Mouse (Mus musculus): ENCODE data around the gene Elmo3. TPM values are rescaled to one million over a fixed set of nuclear protein-coding genes. Genes with fewer than 3 reads are reported as not detected.
A peak's percentile ranks its signal among the peaks of the same experiment; 100 is the strongest.

Gene Elmo3
- total and polyA plus RNA-seq, 3 experiments: 1.3 to 2.9 TPM; not detected in 1

- TF ChIP-seq RCOR1 (IDR thresholded peaks at IDR 0.05; ENCODE audit: low read depth, low read length) (no peak), TBP (IDR thresholded peaks at IDR 0.05; ENCODE audit: low read depth, low read length) (0 out of 2 replicates have a peak, but pooled peaks have one; percentile 40), JUND (IDR thresholded peaks at IDR 0.05; ENCODE audit: low read depth, low read length) (no peak), E2F4 (IDR thresholded peaks at IDR 0.05; ENCODE audit: borderline replicate concordance, low read depth, low read length) (no peak), SMC3 (IDR thresholded peaks at IDR 0.05; ENCODE audit: low read depth, low read length) (no peak), KAT2A (conservative IDR thresholded peaks at IDR 0.05; ENCODE audit: low read depth, low read length) (no peak), GATA1 (IDR thresholded peaks at IDR 0.05; ENCODE audit: low read depth, low read length) (0 out of 2 replicates have a peak, but pooled peaks have one; percentile 18), MYC (IDR thresholded peaks at IDR 0.05; ENCODE audit: low read depth, low read length) (no peak), POLR2AphosphoS5 (IDR thresholded peaks at IDR 0.05; ENCODE audit: borderline replicate concordance, low read depth, low read length) (no peak), BHLHE40 (IDR thresholded peaks at IDR 0.05; ENCODE audit: borderline replicate concordance, low read depth, low read length) (no peak), MEF2A (IDR thresholded peaks at IDR 0.05; ENCODE audit: extremely low read depth, insufficient replicate concordance, low read depth, low read length, poor library complexity, severe bottlenecking) (no peak), MAFK (IDR thresholded peaks at IDR 0.05; ENCODE audit: borderline replicate concordance, low read depth, low read length) (no peak), TAL1 (IDR thresholded peaks at IDR 0.05; ENCODE audit: low read length) (0 out of 2 replicates have a peak, but pooled peaks have one; percentile 10), MAZ (IDR thresholded peaks at IDR 0.05; ENCODE audit: low read depth, low read length) (no peak), ELF1 (IDR thresholded peaks at IDR 0.05; ENCODE audit: low read depth, low read length) (no peak)
Measured at GRCm38 (mm10) chr8:105261326-105261980, 43.9 kb upstream of the Elmo3 start (continued).

GRCm38 (mm10) chr8:105263244-105263912 lies 42.0 kb upstream of the Elmo3 start:
- H3K4me3 ChIP-seq (ENCODE audit: control insufficient read depth in 1 of 2, insufficient read depth in 1 of 2, low read depth in 2 of 2, low read length in 2 of 2): peak overlapping the region; percentile 84 to 98
- peaks cover 7 to 36% of the 10 kb centered on the region in 2 experiments for H3K4me1 ChIP-seq (ENCODE audit: control insufficient read depth in 1 of 2, insufficient read depth in 2 of 2, low read length in 2 of 2)
- peak overlapping the region; percentile 91 for H3K9ac ChIP-seq (ENCODE audit: control insufficient read depth, low read depth, low read length, poor library complexity, severe bottlenecking)
- peaks cover 15% of the 10 kb centered on the region for H3K79me2 ChIP-seq (ENCODE audit: control insufficient read depth, insufficient read depth, low read length, poor library complexity)
- no peaks in the 10 kb centered on the region for H3K27me3 ChIP-seq (ENCODE audit: control insufficient read depth in 1 of 2, insufficient read depth in 2 of 2, low read length in 2 of 2)
- no peaks in the 10 kb centered on the region for H3K9me3 ChIP-seq (replicated peaks; ENCODE audit: insufficient read depth, low read length)
- peaks cover 0 to 25% of the 10 kb centered on the region in 2 experiments; a peak in 2 of 4 replicates for H3K36me3 ChIP-seq (ENCODE audit: control insufficient read depth in 1 of 2, insufficient read depth in 2 of 2, low read length in 2 of 2)
- peak; percentile 57 for DNase-seq (ENCODE audit: low read depth, low spot score)
- peak overlapping the region; percentile 34; the same call in 1 of the 2 replicates for H3K27ac ChIP-seq (ENCODE audit: control insufficient read depth, low read depth, low read length)
- TF ChIP-seq POLR2A (IDR thresholded peaks at IDR 0.05; ENCODE audit: control insufficient read depth in 1 of 2, insufficient read depth in 1 of 2, low read depth in 1 of 2, low read length in 2 of 2, poor library complexity in 1 of 2): 0 out of 4 replicates have a peak, but pooled peaks of 1 of the 2 experiments have one; percentile 5
- TF ChIP-seq CTCF (IDR thresholded peaks at IDR 0.05 in 2 of 3, conservative IDR thresholded peaks at IDR 0.05 in 1 of 3; ENCODE audit: control insufficient read depth in 1 of 3, insufficient read depth in 1 of 3, low read depth in 2 of 3, low read length in 3 of 3, poor library complexity in 1 of 3, severe bottlenecking in 1 of 3): 0 out of 6 replicates have a peak, but pooled peaks of 1 of the 3 experiments have one; percentile 0
- TF ChIP-seq GATA1 (IDR thresholded peaks at IDR 0.05; ENCODE audit: low read depth, low read length): peak; percentile 30; the same call in 1 of the 2 replicates
- TF ChIP-seq MAZ (IDR thresholded peaks at IDR 0.05; ENCODE audit: low read depth, low read length): no peak
- TF ChIP-seq TCF12 (IDR thresholded peaks at IDR 0.05; ENCODE audit: low read depth, low read length): no peak
- peak; percentile 57; the same call in 1 of the 2 replicates for TF ChIP-seq ZNF384 (IDR thresholded peaks at IDR 0.05; ENCODE audit: low read depth, low read length)
- TF ChIP-seq USF1 (IDR thresholded peaks at IDR 0.05; ENCODE audit: low read depth, low read length): no peak
- no peak for TF ChIP-seq EP300 (IDR thresholded peaks at IDR 0.05; ENCODE audit: low read depth in 1 of 2, low read length in 2 of 2)
- TF ChIP-seq JUND (IDR thresholded peaks at IDR 0.05; ENCODE audit: low read depth, low read length): no peak
- TF ChIP-seq MAX (IDR thresholded peaks at IDR 0.05; ENCODE audit: low read length): no peak

Measured in MEL (cell line).